Comparison of ENCODE assay signal across 21 mouse cellular contexts in the genomic region with DNA sequence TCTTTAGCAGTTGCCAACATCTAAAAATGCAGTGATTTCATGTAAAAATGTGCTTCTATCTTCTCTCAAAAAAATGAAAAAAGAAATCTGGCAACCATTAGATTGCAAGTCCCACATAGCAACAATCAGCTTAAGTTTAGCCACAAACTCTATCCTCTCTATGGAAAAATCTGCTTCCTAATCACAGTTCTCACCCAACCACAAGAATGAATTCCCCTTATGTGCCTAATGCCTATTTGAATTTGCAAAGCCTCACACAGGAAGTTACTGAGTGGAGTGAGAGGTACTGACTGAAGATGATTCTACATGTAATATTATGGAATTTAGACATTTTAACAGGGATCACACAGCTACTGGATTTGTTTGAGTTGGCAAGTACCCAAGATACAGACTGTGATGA.
"Had no signal": no experiment of that assay in that cellular context is flagged by ENCODE, and none has a peak within 500 bp of the region (broad histone marks: within the 10 kb centered on the region; RNA-seq: fewer than 3 reads in every experiment).

No protein-coding gene starts in this region.

- H3K4me3 ChIP-seq: limb, embryonic 10.5 days; limb, embryonic 13.5 days; midbrain, embryonic 12.5 days; midbrain, embryonic 15.5 days; neural tube, embryonic 12.5 days; neural tube, embryonic 15.5 days; stomach, embryonic 15.5 days had no signal

- H3K27ac ChIP-seq: limb, embryonic 10.5 days; limb, embryonic 13.5 days; liver, embryonic 14.5 days; macrophage; midbrain, embryonic 12.5 days; midbrain, embryonic 15.5 days; neural tube, embryonic 12.5 days; neural tube, embryonic 15.5 days; stomach, embryonic 15.5 days had no signal

- ATAC-seq: liver, postnatal 0 days; lung, postnatal 0 days; midbrain, embryonic 15.5 days had no signal

- DNase-seq: kidney, adult 2 months; kidney, postnatal 10 days; kidney, postnatal 4 days; liver; liver, postnatal 0 days; lung, embryonic 14.5 days; right cerebral cortex, adult 18-20 months; right cerebral cortex, postnatal 14 days; spleen, adult 18-20 months; thymus, adult 18-20 months; thymus, postnatal 4 days had no signal
